Mouse (Mus musculus): ENCODE results near the gene Tial1. TPM values are rescaled to one million over a fixed set of nuclear protein-coding genes. Genes with fewer than 3 reads are reported as not detected.

Tial1 gene
- total RNA-seq, 2 experiments from 2014 or later: 94.6 to 101 TPM

Small RNA genes within 50 kb of the gene (microRNA-seq; reads per million reads assigned to microRNA genes)
- 0 reads per million in 2 experiments for gene Gm24365

Other genes starting within 250 kb of the Tial1 start
- gene Armc5, start 224.4 kb downstream of the Tial1 start, total RNA-seq (2021): 10 to 100 TPM; 12.2 to 14.7 TPM
- gene 9130023H24Rik, start 223.7 kb downstream of the Tial1 start, total RNA-seq (2021): 1 to 10 TPM; 2.9 to 3.6 TPM
- 10 to 100 TPM; 21.6 to 22.8 TPM for gene Tgfb1i1, start 214.9 kb downstream of the Tial1 start, total RNA-seq (2021)
- not detected for gene Slc5a2, start 196.1 kb downstream of the Tial1 start, total RNA-seq (2021)
- 10 to 100 TPM; 25.6 to 27.6 TPM for gene BC017158, start 163.5 kb downstream of the Tial1 start, total RNA-seq (2021)
- 10 to 100 TPM; 49.5 to 52.5 TPM for gene Rgs10, start 43.0 kb downstream of the Tial1 start, total RNA-seq (2021)
- gene Bag3, start 61.9 kb upstream of the Tial1 start, total RNA-seq (2021): 10 to 100 TPM in 1 of 2 experiments, 1 to 10 TPM in 1; 9.4 to 10.2 TPM
- 100 to 1,000 TPM in 1 of 2 experiments, 10 to 100 TPM in 1; 96.5 to 103 TPM for gene Inpp5f, start 149.6 kb upstream of the Tial1 start, total RNA-seq (2021)